Mouse (Mus musculus): ENCODE data around the gene Cyp24a1.

DNA sequence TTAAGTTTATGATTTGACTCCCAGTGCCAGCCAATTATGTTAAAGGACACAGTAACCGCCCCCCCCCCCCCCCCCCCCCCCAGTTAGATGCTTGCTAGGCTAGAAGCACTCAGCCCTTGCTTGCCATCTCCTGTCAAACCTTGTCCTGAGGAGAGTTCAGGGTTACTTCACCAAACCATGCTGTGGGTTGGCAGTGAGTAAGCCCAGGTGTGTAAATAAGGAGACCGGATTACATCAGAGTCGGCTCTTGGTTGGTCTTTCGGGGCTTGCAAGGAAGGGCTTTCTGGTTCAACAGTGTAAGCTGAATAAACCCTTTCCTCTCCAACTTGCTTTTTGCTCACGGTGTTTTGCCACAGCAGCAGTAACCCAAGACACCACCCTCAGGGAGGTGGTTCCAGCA, 46.7 kb upstream of the Cyp24a1 start:
- no peak for TF ChIP-seq CTCF (IDR thresholded peaks at IDR 0.05; ENCODE audit: low read depth, low read length)
- TF ChIP-seq GATA1 (IDR thresholded peaks at IDR 0.05; ENCODE audit: borderline replicate concordance, low read length): no peak
- TF ChIP-seq POLR2AphosphoS5 (IDR thresholded peaks at IDR 0.05; ENCODE audit: insufficient replicate concordance, low read depth, low read length): no peak
- no peak for TF ChIP-seq GATA2 (IDR thresholded peaks at IDR 0.05; ENCODE audit: borderline replicate concordance, low read depth, low read length)
